Mouse (Mus musculus) erythroblast, embryonic 14.5 days (primary cell): ENCODE data around the gene Tmc5.

Source experiments
- GATA1 ChIP-seq: IDR thresholded peaks from 2 replicates; pipeline ENCODE4 v1.6.1; 2012; ENCODE audit warnings: low read length, inconsistent platforms, mixed read lengths
- TAL1 ChIP-seq: IDR thresholded peaks from 3 replicates; pipeline ENCODE4 v1.6.1; 2012; ENCODE audit warnings: low read length, inconsistent platforms, mixed read lengths

DNA sequence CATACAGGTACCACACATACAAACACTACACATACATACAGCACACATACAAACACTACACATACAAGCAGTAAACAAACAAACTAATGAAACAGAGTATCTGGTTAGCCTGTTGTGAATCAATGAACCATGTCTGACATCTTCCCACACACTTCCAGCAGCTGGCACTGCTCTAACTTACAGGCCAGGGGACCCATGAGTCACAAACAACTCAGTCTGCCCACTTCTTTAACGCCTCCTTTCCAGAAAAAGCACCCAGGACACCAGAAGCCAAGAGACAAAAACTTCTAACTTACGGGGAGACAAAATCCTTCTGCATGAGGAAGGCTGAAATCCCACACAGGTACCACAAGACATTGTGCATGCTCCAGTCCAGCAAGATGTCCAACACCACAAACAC lies 94.2 kb downstream of the Tmc5 start:
- TF ChIP-seq GATA1 (no peak), TAL1 (no peak)
